Mouse (Mus musculus): ENCODE measurements at regions not wholly inside any gene's neighbourhood (a gene's known extent, or its start where the extent isn't known, plus 50 kb on each side); places are given as distances from the start of the nearest gene placed in this dataset.

DNA sequence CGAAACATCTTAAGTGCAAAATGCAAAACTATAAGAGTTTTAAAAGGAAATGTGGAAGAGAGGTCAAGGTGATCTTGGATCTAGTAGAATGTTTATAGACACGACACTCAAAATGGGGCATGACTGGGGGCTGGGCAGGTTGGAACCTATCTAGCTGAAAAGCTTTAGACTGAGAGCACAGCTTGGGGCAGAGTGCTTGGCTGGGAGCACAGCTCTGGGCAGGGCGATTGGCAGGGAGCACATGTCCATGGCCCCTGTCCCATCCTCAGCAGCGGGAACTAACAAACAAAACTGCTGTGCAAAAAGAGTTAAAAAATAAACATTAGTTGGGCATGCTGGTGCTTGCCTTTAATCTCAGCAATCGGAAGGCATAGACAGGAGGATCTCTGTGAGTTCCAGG, 279.6 kb downstream of the Ptpru start:
- no peak for DNase-seq (ENCODE audit: extremely low spot score, low spot score)

- DNase-seq (ENCODE audit: extremely low spot score, low spot score) = no peak
Measured at GRCm38 (mm10) chr4:131563851-131564250, 274.2 kb downstream of the Ptpru start.

GRCm38 (mm10) chr4:131565203-131565602, 272.9 kb downstream of the Ptpru start:
- DNase-seq (ENCODE audit: extremely low spot score, low spot score) = no peak

DNA sequence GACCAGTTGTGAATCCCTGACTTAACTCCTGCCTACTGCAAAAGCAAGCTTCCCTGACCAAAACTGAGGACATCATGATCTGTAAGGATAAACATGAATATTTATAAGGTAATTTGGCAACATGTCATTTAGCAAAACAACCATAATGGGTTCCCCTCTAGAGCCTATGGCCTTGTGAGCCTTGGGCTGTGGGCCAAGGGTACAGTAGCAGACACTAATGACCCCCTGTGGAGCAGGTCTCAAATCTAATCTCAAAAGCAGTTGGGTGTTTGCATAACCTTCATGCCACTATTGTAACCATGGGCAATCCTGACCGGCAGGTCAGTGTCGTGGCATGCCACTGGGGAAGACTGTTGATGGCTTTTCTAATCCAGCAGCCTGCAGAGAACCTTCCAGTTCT, 270.8 kb downstream of the Ptpru start:
- DNase-seq (ENCODE audit: extremely low spot score, low spot score) = no peak

DNA sequence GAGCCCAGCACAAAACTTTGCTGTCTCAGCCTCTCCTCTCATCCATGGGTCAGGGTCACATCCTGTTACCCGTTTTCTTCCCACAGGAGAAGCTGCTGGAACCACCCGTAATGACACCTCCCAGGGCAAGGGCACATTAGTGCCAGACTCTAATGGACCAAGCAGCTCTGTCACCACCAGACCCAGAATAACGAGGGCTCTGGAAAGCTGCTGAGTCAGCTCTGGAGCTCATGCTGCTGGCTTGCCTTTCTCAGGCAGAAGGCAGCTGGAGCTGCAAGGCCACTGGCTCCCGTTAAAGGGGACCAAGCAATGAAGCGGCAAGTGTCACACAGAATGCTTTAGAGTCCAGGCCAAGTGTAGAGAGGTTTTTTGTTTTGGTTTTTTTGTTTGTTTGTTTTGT, 268.9 kb downstream of the Ptpru start:
- DNase-seq (ENCODE audit: extremely low spot score, low spot score) = no peak

- no peak for DNase-seq (ENCODE audit: extremely low spot score, low spot score)
Measured at GRCm38 (mm10) chr4:131577571-131577970, 260.5 kb downstream of the Ptpru start.

- DNase-seq (ENCODE audit: extremely low spot score, low spot score) = no peak
Measured at GRCm38 (mm10) chr4:131585946-131586345, 252.1 kb downstream of the Ptpru start.

- no peak for DNase-seq (ENCODE audit: extremely low spot score, low spot score)
Measured at GRCm38 (mm10) chr4:131587536-131587935, 250.6 kb downstream of the Ptpru start.

- no peak for DNase-seq (ENCODE audit: extremely low spot score, low spot score)
Measured at GRCm38 (mm10) chr4:131590136-131590535, 248.0 kb downstream of the Ptpru start.

DNA sequence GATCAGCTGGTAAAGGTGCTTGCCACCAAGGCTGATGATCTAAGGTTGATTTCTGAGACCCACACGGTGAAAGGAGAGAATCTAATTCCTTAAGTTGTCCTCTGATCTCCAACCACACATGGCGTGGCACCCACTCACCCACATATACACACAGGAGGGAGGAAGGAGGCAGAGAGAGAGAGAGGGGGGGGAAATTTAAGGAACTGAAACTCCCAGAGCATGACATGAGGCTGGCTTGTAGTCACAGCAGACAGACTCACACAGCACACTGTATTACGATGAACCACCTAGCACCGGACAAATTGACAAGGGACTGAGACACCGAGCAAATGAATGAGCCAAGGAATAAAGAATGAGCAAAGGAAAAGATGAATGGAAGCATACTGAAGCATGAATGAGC, 246.6 kb downstream of the Ptpru start:
- no peak for DNase-seq (ENCODE audit: extremely low spot score, low spot score)

- DNase-seq (ENCODE audit: extremely low spot score, low spot score) = no peak
Measured at GRCm38 (mm10) chr4:131597996-131598395, 240.1 kb downstream of the Ptpru start.

GRCm38 (mm10) chr4:131614434-131614833, 223.7 kb downstream of the Ptpru start:
- DNase-seq (ENCODE audit: extremely low spot score, low spot score) = no peak

GRCm38 (mm10) chr4:131615587-131615986, 222.5 kb downstream of the Ptpru start:
- DNase-seq (ENCODE audit: extremely low spot score, low spot score) = no peak

- DNase-seq (ENCODE audit: extremely low spot score, low spot score) = no peak
Measured at GRCm38 (mm10) chr4:131638105-131638504, 200.0 kb downstream of the Ptpru start.

DNA sequence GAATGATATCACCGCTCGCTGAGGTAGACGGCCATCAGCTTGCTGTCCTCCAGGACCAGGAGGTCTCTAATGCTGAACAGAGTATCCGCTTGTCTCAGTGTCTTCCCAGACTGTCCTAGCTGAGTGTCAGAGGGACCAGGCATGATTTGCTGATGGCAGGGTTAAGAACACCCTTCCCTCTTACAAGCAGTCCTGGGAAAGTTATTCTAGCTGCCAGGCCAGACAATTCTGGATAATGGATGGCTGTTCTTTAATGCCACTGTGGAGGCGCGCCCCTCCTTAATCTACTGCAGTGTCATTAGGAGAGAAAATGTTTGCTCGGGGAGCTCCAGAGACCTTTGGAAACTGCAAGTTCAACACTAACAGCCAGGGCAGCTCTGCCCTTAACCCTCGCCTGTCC, 182.1 kb downstream of the Ptpru start:
- peak; percentile 27 for DNase-seq (ENCODE audit: extremely low spot score, low spot score)

- DNase-seq (ENCODE audit: extremely low spot score, low spot score) = peak; percentile 30
Measured at GRCm38 (mm10) chr4:131657922-131658321, 180.2 kb downstream of the Ptpru start.

- DNase-seq (ENCODE audit: extremely low spot score, low spot score) = no peak
Measured at GRCm38 (mm10) chr4:131660931-131661330, 177.2 kb downstream of the Ptpru start.

- no peak for DNase-seq (ENCODE audit: extremely low spot score, low spot score)
Measured at GRCm38 (mm10) chr4:131671784-131672515, 166.1 kb downstream of the Ptpru start.

DNA sequence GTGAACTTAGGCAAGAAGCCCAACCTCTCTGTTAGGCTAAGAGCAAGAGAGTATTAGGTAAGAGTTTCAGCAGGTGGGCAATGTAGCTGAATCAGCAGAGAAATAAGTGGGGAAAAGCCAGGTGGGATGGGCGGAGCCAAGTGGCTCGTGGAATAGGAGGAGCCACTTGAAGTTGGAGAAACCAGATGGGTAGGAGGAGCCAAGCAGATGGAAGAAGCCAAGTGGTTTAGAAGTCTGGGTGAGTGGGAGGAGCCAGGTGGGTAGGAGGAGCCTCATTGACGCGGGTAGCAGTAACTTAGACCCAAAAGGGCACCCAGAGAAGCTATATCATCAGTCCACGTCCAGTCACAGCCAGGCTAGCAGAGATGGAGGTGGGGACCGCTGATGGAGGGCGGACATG, 160.1 kb downstream of the Ptpru start:
- no peak for DNase-seq (ENCODE audit: extremely low spot score, low spot score)

GRCm38 (mm10) chr4:131683176-131683575, 154.9 kb downstream of the Ptpru start:
- no peak for DNase-seq (ENCODE audit: extremely low spot score, low spot score)

DNA sequence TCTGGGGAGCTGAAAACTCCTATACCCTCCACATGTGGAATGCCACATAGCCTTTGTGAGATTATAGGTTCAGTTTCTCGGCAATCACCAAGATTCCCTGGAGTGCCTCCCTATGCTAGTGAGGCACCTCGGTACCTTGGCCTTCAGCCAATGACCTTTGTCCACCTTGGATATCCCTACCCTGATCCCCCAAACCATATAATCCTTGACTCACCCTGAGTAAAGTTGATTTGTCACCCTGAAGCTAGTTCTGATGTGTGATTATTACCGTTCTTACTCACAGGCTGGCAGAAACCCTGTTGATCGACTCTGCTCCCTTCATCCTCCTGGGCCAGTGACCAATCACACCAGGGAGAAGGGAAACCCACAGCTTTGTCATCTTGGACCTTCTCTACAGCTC, 152.5 kb downstream of the Ptpru start:
- DNase-seq (ENCODE audit: extremely low spot score, low spot score) = no peak

DNA sequence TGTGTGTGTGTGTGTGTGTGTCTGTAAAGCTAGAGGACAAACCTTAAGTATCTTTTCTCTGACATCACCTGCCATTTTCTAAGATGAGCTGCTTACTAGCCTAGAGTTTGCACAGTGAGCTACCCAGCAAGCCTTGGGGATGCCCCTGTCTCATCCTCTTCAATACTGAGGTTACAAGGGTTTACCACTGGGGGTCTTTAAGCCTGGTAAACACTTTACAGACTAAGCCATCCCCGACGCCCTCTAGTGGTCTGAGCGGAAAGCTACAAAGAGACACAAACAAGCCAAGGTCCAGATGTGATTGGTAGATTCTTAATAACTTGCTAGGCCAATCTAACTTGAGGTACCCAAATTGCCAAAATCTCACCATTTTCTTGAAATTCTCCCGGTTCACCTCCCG, 143.9 kb downstream of the Ptpru start:
- peak; percentile 55 for DNase-seq (ENCODE audit: extremely low spot score, low spot score)
